Mouse (Mus musculus): ENCODE data around the gene 9130019O22Rik.
"Not testable (repeated sequence)": the region's sequence is repeated elsewhere in the genome, so short reads cannot be mapped to it uniquely, and the experiment has no call there.

The 9130019O22Rik gene

DNA sequence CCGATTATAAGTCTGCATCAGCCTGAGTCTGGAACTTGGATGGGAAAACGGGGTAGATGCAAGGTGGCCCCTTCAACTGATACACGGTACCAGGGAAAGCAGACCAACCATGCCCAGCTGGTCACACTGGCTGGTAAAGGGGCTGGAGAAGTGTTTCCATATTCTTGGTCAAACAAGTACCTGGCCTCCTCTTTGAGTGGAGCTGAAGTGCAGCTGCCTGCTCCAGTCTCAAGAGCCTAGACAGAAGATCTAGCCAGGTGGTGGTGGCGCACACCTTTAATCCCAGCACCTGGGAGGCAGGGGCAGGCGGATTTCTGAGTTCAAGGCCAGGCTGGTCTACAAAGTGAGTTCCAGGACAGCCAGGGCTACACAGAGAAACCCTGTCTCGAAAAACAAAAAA lies 45.1 kb downstream of the 9130019O22Rik start:
- DNase-seq (ENCODE audit: low read depth, low spot score) = not testable (repeated sequence)

DNA sequence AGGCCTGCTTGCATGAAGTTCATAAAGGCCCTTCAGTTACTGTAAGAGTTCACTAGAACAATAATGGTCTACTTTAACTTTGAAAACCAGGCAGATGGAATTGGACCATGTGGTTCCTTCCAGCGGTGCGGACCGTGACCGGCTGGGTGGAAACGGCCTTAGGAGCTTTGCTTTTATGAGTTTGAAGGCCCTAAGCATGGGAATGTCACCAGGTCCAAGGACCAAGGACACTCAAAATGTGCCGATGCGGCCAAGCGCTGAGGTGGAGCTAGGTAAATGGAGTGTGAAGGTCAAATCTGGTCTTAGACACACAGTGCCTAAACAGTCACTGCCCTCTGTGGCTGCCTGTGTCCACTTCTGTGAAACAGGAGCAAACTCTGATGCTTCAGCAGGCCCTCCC lies 45.6 kb downstream of the 9130019O22Rik start:
- DNase-seq (ENCODE audit: low read depth, low spot score) = no peak

DNA sequence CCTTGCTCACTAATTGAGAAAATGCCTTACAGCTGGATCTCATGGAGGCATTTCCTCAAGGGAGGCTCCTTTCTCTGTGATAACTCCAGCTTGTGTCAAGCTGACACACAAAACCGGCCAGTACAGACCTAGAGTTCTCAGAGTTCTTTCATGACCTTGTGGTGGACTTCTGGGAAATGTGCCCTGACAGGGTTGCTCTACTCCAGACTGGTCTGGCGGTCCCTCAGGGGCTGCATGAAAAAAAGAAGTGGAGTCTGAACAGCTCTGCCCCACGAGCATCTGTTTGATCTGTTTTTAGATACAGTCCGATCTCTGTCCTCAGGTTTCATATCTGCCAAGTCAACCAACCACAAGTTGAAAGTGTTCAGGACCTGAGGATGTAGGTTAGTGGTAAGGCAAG lies 49.3 kb downstream of the 9130019O22Rik start:
- no peak for DNase-seq (ENCODE audit: low read depth, low spot score)

DNA sequence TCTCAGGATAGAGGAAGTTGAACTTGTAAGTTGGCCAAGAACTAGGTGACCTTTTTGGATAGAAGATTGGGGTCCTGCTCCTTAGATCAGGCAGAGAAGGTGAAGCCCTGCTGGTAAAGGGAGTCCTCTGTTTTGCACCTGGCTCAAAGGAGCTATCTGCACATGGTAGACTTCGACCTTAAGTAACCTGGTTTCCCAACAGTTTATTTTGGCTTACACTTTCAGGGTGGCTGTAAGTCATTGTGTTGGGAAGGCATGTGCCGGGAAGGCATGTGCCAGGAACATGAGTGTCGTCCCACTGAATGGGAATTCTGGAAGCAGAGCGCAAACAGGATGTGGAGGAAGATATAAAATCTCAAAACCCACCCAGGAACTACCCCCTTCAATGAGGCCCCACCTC lies 51.4 kb downstream of the 9130019O22Rik start:
- DNase-seq (ENCODE audit: low read depth, low spot score) = no peak

DNA sequence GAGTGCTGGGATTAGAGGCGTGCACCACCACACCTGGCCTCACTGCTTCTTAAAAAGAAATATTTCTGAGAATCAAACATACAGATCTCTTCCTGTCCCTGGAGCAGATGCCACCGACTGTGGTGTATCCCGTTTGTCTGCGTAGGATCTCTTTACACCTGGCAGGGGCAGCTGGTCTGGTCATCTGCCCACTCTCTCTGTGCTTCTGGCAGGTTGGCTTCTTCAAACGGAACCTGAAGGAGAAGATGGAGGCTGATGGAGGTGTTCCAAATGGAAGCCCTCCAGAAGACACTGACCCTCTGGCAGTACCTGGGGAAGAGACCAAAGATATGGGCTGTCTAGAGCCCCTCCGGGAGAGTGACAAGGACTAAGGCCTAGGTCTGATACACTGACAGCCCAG lies 53.7 kb downstream of the 9130019O22Rik start:
- no peak for DNase-seq (ENCODE audit: low read depth, low spot score)
